Mouse (Mus musculus) embryonic fibroblast, embryonic 13.5 days (primary cell): Measurements from ENCODE around the gene Armh1.

Experiments
- CTCF ChIP-seq: IDR thresholded peaks from 2 replicates; pipeline ENCODE4 v1.5.1; 2011; ENCODE audit warnings: mild to moderate bottlenecking, control low read depth, low read length, moderate library complexity, borderline replicate concordance; ENCODE audit not compliant: insufficient read depth
- POLR2A ChIP-seq: IDR thresholded peaks from 2 replicates; pipeline ENCODE4 v1.6.1; 2011; ENCODE audit warnings: low read depth, mild to moderate bottlenecking, control low read depth, low read length, moderate library complexity

DNA sequence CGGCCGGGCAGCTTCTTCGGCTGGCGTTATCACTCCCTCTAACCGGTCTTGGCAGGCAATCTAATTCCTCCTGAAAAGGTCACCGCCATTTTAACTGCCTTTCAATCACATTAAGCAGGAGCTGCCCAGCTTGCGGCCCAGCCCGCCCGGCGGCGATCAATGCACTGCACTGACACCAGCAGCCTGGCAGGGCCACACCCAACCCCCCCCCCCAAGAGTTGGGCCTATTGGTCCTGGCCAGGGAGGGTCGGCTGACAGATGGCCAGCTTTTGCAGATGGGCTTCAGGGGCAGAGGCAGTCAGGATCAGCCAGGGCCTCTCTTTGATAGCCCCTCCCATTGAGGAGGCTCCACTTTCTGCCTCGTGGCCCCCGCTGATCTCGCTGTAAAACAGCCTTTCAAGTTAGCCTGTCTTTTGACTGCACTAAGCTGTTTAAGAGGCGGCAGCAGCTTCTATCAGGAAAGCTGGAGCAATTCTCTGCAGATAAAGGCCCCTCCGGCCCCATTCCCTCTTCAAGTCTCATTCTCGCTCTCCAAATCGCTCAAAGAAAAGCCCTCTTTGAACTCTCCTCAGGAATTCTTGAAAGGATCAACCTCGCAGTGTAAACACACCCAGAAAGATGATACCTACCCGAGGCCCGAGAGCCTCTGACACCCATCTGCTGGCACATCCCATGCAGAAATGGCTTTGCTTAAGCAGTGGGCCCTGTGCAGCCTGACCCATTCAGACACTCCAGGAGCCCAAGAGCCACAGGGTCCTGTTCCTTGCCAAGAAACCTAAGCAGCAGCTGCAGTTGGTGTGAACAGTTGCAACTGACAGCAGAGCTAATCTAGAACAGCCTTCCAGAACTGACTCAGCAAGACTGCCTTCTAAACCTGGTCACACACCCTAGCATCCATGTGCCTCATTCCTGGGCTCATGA, 31.6 kb upstream of the Armh1 start:
- no peak for TF ChIP-seq CTCF
- TF ChIP-seq POLR2A, result no peak
